Mouse (Mus musculus) spleen, adult 2 months (tissue): ENCODE results near the gene Atg5. TPM values are rescaled to one million over a fixed set of nuclear protein-coding genes. Genes with fewer than 3 reads are reported as not detected.
A peak's percentile ranks its signal among the peaks of the same experiment; 100 is the strongest.
"Not testable (repeated sequence)": the region's sequence is repeated elsewhere in the genome, so short reads cannot be mapped to it uniquely, and the experiment has no call there.

Experiments
- DNase-seq, 2 experiments: peaks; one replicate each; pipeline versions ENCODE4 v3.0.0 to v3.0.0-alpha.2; 2012 to 2021; ENCODE audit warnings: low spot score in 2 of 2, low read depth in 1 of 2
- H3K27ac ChIP-seq: fragments of 200-500 bp; 2 replicates; pipeline ENCODE4 v1.5.1; 2012; ENCODE audit warnings: low read length, inconsistent platforms; ENCODE audit not compliant: insufficient read depth
- H3K27me3 ChIP-seq: fragments of 200-500 bp; 2 replicates; pipeline ENCODE4 v1.6.1; 2012; ENCODE audit warnings: mild to moderate bottlenecking, moderate library complexity, low read length, inconsistent platforms; ENCODE audit not compliant: control insufficient read depth, insufficient read depth
- H3K36me3 ChIP-seq: fragments of 200-500 bp; 2 replicates; pipeline ENCODE4 v1.6.1; 2012; ENCODE audit warnings: mild to moderate bottlenecking, low read length, inconsistent platforms; ENCODE audit not compliant: control insufficient read depth, insufficient read depth
- H3K4me1 ChIP-seq: fragments of 200-500 bp; 2 replicates; pipeline ENCODE4 v1.6.1; 2011; ENCODE audit warnings: inconsistent platforms; ENCODE audit not compliant: control insufficient read depth, insufficient read depth, insufficient read length
- H3K4me3 ChIP-seq: fragments of 200-500 bp; 2 replicates; pipeline ENCODE4 v1.5.1; 2011; ENCODE audit warnings: mild to moderate bottlenecking, inconsistent platforms; ENCODE audit not compliant: insufficient read depth, insufficient read length; ENCODE audit errors: extremely low read depth
- CTCF ChIP-seq: fragments of 200-500 bp; IDR thresholded peaks from 2 replicates; pipeline ENCODE4 v1.5.1; 2011; ENCODE audit warnings: mild to moderate bottlenecking, inconsistent platforms; ENCODE audit not compliant: insufficient read depth, insufficient read length, insufficient replicate concordance; ENCODE audit errors: extremely low read depth
- POLR2A ChIP-seq: fragments of 200-500 bp; IDR thresholded peaks from 2 replicates; pipeline ENCODE4 v1.6.1; 2011; ENCODE audit warnings: low read depth, low read length, inconsistent platforms
- WGBS: fragments of 180-500 bp; shearing (Covaris S2); methylation state at CpG from one replicate; pipeline ENCODE4 v1.1.7; 2018; 5-methylcytosine and 5-hydroxymethylcytosine counted together
- polyA plus RNA-seq: library from polyadenylated mRNA; depleted of rRNA; stranded (reverse); fragments of >200 nt; gene quantifications from 2 replicates; pipeline ENCODE4 v1.2.3, GENCODE M21; 2012

The Atg5 gene
- polyA plus RNA-seq, 1 experiment = 5.0 TPM

DNA sequence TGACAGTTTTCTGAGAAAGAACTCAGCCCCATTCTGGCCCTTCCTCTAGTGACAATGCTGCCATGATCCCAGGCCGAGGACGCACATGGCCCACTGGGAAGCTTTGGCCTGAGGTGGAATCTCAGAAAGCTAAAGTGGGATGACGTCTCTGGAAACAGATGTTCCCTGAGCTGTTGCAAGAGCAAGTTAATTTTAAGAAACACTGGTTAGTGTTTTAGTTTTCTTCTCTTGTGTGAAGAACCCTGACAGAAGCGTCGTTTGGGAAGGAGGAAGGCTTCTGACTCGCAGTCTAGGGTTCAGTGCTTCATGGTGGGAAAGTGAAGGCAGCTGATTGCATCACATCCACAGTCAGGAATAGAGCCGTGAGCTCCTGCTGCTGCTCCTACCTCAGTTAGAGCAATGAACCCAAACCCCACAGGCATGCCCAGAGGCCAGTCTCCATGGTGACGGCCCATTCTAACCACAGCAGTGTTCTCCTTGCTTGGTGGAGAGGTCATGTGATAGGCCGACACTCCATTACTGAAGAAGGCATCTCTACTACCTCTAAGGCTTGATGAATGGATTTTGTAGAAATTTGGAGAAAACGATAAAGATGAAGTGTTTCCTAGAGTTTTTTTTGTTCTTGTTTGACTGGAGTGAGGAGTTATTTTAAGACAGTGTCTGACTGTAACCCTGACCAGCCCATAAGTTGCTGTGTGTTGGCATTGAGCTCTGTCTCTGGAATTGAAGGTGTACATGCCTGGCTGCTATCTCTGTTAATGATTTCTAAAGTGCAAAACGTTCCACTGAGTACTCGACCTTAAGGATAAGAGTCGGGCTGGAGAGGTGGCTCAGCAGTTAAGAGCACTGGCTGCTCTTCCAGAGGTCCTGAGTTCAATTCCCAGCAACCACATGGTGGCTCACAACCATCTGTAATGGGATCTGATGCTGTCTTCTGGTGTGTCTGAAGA is 57.7 kb downstream of the Atg5 start:
- Histone ChIP-seq H3K4me3 (no peak overlapping the region), H3K4me1 (no peaks in the 10 kb centered on the region), H3K36me3 (no peaks in the 10 kb centered on the region), H3K27me3 (no peaks in the 10 kb centered on the region), H3K27ac (no peak overlapping the region)
- DNase-seq = no peak
- WGBS = 76% methylated on average over 13 of the region's 13 CpGs
- TF ChIP-seq CTCF (no peak), POLR2A (no peak)

DNA sequence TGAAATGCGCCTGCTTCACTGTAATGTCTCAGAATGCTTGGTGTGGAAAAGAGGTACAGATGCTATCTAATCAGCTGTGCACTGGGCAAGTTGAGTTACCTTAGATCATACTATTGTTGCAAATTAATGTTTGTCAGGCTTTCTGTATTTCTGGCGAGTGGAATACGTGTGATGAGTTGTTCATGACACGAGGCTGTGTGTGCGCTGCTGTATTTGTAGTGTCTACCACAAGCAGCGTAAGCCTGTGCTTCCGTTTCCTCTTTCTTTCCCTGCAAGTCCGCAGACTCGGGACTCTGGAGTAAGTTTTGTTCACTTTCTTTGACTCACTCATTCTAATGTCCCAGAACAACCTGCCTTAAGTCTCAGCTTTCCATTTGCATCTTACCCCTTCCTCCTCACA is 58.9 kb downstream of the Atg5 start:
- Histone ChIP-seq H3K4me3 (no peak overlapping the region), H3K27ac (no peak overlapping the region), H3K27me3 (no peaks in the 10 kb centered on the region), H3K4me1 (no peaks in the 10 kb centered on the region), H3K36me3 (no peaks in the 10 kb centered on the region)
- no peak for DNase-seq
- 65% methylated on average over 9 of the region's 9 CpGs for WGBS
- TF ChIP-seq POLR2A = no peak
- no peak for TF ChIP-seq CTCF

GRCm38 (mm10) chr10:44328347-44328746 is 60.2 kb downstream of the Atg5 start:
- peak in 1 of 2 experiments; percentile 55 for DNase-seq
- WGBS = 57% methylated on average over 3 of the region's 3 CpGs
- Histone ChIP-seq H3K4me1 (no peaks in the 10 kb centered on the region), H3K27ac (no peak overlapping the region), H3K36me3 (no peaks in the 10 kb centered on the region), H3K27me3 (no peaks in the 10 kb centered on the region), H3K4me3 (no peak overlapping the region)
- TF ChIP-seq CTCF (no peak), POLR2A (no peak)

GRCm38 (mm10) chr10:44330717-44331116 is 62.6 kb downstream of the Atg5 start:
- H3K4me3 ChIP-seq = no peak overlapping the region
- TF ChIP-seq POLR2A (no peak), CTCF (no peak)
- H3K27me3 ChIP-seq = no peaks in the 10 kb centered on the region
- WGBS = 88% methylated on average over 1 of the region's 1 CpGs
- no peak overlapping the region for H3K27ac ChIP-seq
- peaks cover under 1% of the 10 kb centered on the region; the same call in 1 of the 2 replicates for H3K36me3 ChIP-seq
- no peak for DNase-seq
- H3K4me1 ChIP-seq = no peaks in the 10 kb centered on the region

- no peak overlapping the region for H3K27ac ChIP-seq
- no peak for DNase-seq
- peaks cover 2% of the 10 kb centered on the region; the same call in 1 of the 2 replicates for H3K36me3 ChIP-seq
- TF ChIP-seq CTCF (no peak), POLR2A (no peak)
- no peaks in the 10 kb centered on the region for H3K4me1 ChIP-seq
- no peak overlapping the region for H3K4me3 ChIP-seq
- no peaks in the 10 kb centered on the region for H3K27me3 ChIP-seq
- 72% methylated on average over 2 of the region's 2 CpGs for whole genome bisulfite sequencing
Measured at GRCm38 (mm10) chr10:44331469-44331868, 63.3 kb downstream of the Atg5 start.

- H3K4me1 ChIP-seq, H3K36me3 ChIP-seq, H3K27me3 ChIP-seq, DNase-seq, H3K27ac ChIP-seq, H3K4me3 ChIP-seq: not testable (repeated sequence)
- WGBS = 83% methylated on average over 3 of the region's 3 CpGs
Measured at GRCm38 (mm10) chr10:44332656-44333055, 64.5 kb downstream of the Atg5 start.

DNA sequence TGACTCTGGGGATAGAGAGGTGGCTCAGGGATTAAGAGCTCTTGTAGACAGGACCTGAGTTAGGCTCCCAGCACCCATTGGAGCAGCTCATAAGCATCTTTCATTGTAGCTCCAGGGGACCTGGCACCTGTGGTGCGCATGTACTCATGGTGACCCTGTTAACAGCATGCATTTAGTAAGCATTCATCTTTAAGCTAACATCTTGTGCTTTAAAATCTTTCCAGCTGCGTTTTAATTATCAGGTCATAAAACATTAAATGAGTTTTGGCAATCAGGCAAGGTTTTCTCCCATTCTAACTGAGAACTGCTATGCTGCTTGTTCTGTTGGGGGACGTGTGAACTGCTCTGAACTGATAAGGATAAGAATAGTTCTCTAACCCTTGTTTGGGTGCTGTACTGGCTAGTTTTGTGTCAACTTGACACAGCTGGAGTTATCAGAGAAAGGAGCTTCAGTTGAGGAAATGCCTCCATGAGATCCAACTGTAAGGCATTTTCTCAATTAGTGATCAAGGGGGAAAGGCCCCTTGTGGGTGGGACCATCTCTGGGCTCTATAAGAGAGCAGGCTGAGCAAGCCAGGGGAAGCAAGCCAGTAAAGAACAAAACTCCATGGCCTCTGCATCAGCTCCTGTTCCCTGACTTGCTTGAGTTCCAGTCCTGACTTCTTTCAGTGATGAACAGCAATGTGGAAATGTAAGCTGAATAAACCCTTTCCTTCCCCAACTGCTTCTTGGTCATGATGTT is 68.7 kb downstream of the Atg5 start:
- H3K27me3 ChIP-seq, H3K4me3 ChIP-seq, H3K36me3 ChIP-seq, H3K4me1 ChIP-seq, DNase-seq, H3K27ac ChIP-seq: not testable (repeated sequence)
- 83% methylated on average over 3 of the region's 3 CpGs for WGBS
